Mouse (Mus musculus) cerebellum, adult 2 months (tissue): ENCODE data around the gene Gm3173. TPM values are rescaled to one million over a fixed set of nuclear protein-coding genes. Genes with fewer than 3 reads are reported as not detected.
"Not testable (repeated sequence)": the region's sequence is repeated elsewhere in the genome, so short reads cannot be mapped to it uniquely, and the experiment has no call there.

ENCODE experiments used
- DNase-seq, 2 experiments: peaks; one replicate each; pipeline ENCODE4 v3.0.0; 2021
- H3K27ac ChIP-seq: fragments of 200-500 bp; 2 replicates; pipeline ENCODE4 v1.5.1; 2012; ENCODE audit warnings: low read length, control low read depth, inconsistent platforms; ENCODE audit not compliant: insufficient read depth
- H3K27me3 ChIP-seq: fragments of 200-500 bp; 2 replicates; pipeline ENCODE4 v1.6.1; 2012; ENCODE audit warnings: inconsistent platforms, mild to moderate bottlenecking, low read length, moderate library complexity; ENCODE audit not compliant: control insufficient read depth, insufficient read depth
- H3K4me1 ChIP-seq: fragments of 200-500 bp; 2 replicates; pipeline ENCODE4 v1.6.1; 2011; ENCODE audit warnings: low read length; ENCODE audit not compliant: control insufficient read depth, insufficient read depth
- H3K4me3 ChIP-seq: fragments of 200-500 bp; replicated peaks from 2 replicates; pipeline ENCODE3; 2011; ENCODE audit warnings: mild to moderate bottlenecking, low read depth, low read length, control low read depth; ENCODE audit not compliant: insufficient read depth
- WGBS: fragments of 180-500 bp; shearing (Covaris S2); methylation state at CpG from one replicate; pipeline ENCODE4 v1.1.7; 2018; 5-methylcytosine and 5-hydroxymethylcytosine counted together
- polyA plus RNA-seq: library from polyadenylated mRNA; depleted of rRNA; stranded (reverse); fragments of >200 nt; gene quantifications from 2 replicates; pipeline ENCODE4 v1.2.3, GENCODE M21; 2012; rRNA removed

Gm3173 gene
- polyA plus RNA-seq, 1 experiment = 1.1 TPM

DNA sequence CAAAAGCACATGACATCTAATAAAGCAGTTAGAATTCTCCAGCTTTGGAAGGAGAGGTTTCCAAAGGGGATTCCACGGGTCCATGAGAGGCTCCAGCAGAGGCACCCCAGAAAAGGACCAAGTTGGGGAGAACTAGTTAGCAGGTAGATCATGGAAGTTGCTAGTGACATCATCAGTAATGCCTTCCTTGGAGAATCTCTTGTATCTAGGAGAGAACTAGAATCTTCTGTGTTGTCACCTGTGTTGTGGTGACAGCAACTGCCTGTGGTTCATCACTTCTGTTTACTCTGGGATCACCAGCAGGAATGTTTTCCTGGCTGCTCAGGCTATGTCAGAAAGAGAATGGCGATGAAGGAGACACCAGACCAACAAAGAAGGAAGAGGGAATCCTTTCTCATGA, 124.3 kb downstream of the Gm3173 start, which contains the start of gene Gm3047:
Gm3047 (plus strand) TSS at position 301 of the 400 bp plus-strand sequence.
- H3K27me3 ChIP-seq, DNase-seq, H3K4me3 ChIP-seq, H3K27ac ChIP-seq, H3K4me1 ChIP-seq: not testable (repeated sequence)
- WGBS = no CpG with 5 or more reads among the region's 2 CpGs

Other genes starting within 250 kb of the Gm3173 start
- 0.54 and 0.72 TPM in 2 replicates for gene Gm2974, start 248.4 kb upstream of the Gm3173 start, polyA plus RNA-seq
- not detected in 2 replicates for gene Gm3138, start 181.4 kb upstream of the Gm3173 start, polyA plus RNA-seq
- gene Gm3149, start 113.7 kb upstream of the Gm3173 start, polyA plus RNA-seq = not detected in 2 replicates
- 0.80 and 1.0 TPM in 2 replicates for gene 2610042L04Rik, start 96.2 kb upstream of the Gm3173 start, polyA plus RNA-seq
- gene Gm3159, start 33.5 kb upstream of the Gm3173 start, polyA plus RNA-seq = not detected in 2 replicates
- 0.90 and 1.2 TPM in 2 replicates for gene Gm3164, start 15.5 kb upstream of the Gm3173 start, polyA plus RNA-seq
- gene Gm3182, start 50.8 kb downstream of the Gm3173 start, polyA plus RNA-seq = 0.11 and 0.21 TPM in 2 replicates
- not detected in 2 replicates for gene Gm3047, start 124.4 kb downstream of the Gm3173 start, polyA plus RNA-seq
- gene Gm8159, start 201.4 kb downstream of the Gm3173 start, polyA plus RNA-seq = 0.16 and 0.26 TPM in 2 replicates
- gene Gm3239, start 233.2 kb downstream of the Gm3173 start, polyA plus RNA-seq = 0.67 and 1.0 TPM in 2 replicates